Mouse (Mus musculus) adrenal gland, postnatal 14 days (tissue): ENCODE results near the gene Jun. TPM values are rescaled to one million over a fixed set of nuclear protein-coding genes. Genes with fewer than 3 reads are reported as not detected.

Source experiments
- DNase-seq: peaks from one replicate; pipeline ENCODE4 v3.0.0; 2021; ENCODE audit warnings: mixed read lengths
- total RNA-seq: library from RNA; stranded (reverse); gene quantifications from 2 replicates; pipeline ENCODE4 v1.2.3, GENCODE M21; 2021

The Jun gene
- total RNA-seq, 1 experiment from 2014 or later = 95.7 TPM

- no peak for DNase-seq
Measured at GRCm38 (mm10) chr4:95074319-95074718, 22.3 kb upstream of the Jun start.

GRCm38 (mm10) chr4:95073214-95073750 lies 21.3 kb upstream of the Jun start:
- DNase-seq = no peak

GRCm38 (mm10) chr4:95070407-95070806 lies 18.4 kb upstream of the Jun start:
- no peak for DNase-seq

- no peak for DNase-seq
Measured at GRCm38 (mm10) chr4:95068045-95068948, 16.3 kb upstream of the Jun start.

GRCm38 (mm10) chr4:95063609-95064210 lies 11.7 kb upstream of the Jun start:
- no peak for DNase-seq

GRCm38 (mm10) chr4:95062873-95063272 lies 10.9 kb upstream of the Jun start:
- peak; percentile 41 for DNase-seq

- no peak for DNase-seq
Measured at GRCm38 (mm10) chr4:95057264-95057663, 5.2 kb upstream of the Jun start.

- DNase-seq = no peak
Measured at GRCm38 (mm10) chr4:95055276-95055675, 3.3 kb upstream of the Jun start.

GRCm38 (mm10) chr4:95054336-95054735 lies 2.3 kb upstream of the Jun start:
- no peak for DNase-seq

GRCm38 (mm10) chr4:95053791-95054117 lies 1.7 kb upstream of the Jun start:
- peak; percentile 87 for DNase-seq

GRCm38 (mm10) chr4:95053041-95053790 lies 1.2 kb upstream of the Jun start:
- peak; percentile 95 for DNase-seq

GRCm38 (mm10) chr4:95051311-95051871 lies 631 bp downstream of the Jun start:
- DNase-seq = peak; percentile 77

- peak; percentile 87 for DNase-seq
Measured at GRCm38 (mm10) chr4:95050518-95051278, 1.3 kb downstream of the Jun start.

GRCm38 (mm10) chr4:95049884-95050517 lies 2.0 kb downstream of the Jun start:
- peak; percentile 95 for DNase-seq

- no peak for DNase-seq
Measured at GRCm38 (mm10) chr4:95049153-95049552, 2.9 kb downstream of the Jun start.

GRCm38 (mm10) chr4:95048731-95049100 lies 3.3 kb downstream of the Jun start:
- DNase-seq = no peak

- DNase-seq = no peak
Measured at GRCm38 (mm10) chr4:95048021-95048730, 3.8 kb downstream of the Jun start.

- DNase-seq = peak; percentile 16
Measured at GRCm38 (mm10) chr4:95045133-95045532, 6.9 kb downstream of the Jun start.

- no peak for DNase-seq
Measured at GRCm38 (mm10) chr4:95044721-95045120, 7.3 kb downstream of the Jun start.

- DNase-seq = peak; percentile 17
Measured at GRCm38 (mm10) chr4:95038024-95038423, 14.0 kb downstream of the Jun start.
